Mouse (Mus musculus) kidney, adult 8-10 months (tissue): ENCODE results near the gene Atp5b.
"Not testable (repeated sequence)": the region's sequence is repeated elsewhere in the genome, so short reads cannot be mapped to it uniquely, and the experiment has no call there.

ENCODE experiments used
- DNase-seq, 2 experiments: peaks; one replicate each; pipeline ENCODE4 v3.0.0; 2022

Gene Atp5b

DNA sequence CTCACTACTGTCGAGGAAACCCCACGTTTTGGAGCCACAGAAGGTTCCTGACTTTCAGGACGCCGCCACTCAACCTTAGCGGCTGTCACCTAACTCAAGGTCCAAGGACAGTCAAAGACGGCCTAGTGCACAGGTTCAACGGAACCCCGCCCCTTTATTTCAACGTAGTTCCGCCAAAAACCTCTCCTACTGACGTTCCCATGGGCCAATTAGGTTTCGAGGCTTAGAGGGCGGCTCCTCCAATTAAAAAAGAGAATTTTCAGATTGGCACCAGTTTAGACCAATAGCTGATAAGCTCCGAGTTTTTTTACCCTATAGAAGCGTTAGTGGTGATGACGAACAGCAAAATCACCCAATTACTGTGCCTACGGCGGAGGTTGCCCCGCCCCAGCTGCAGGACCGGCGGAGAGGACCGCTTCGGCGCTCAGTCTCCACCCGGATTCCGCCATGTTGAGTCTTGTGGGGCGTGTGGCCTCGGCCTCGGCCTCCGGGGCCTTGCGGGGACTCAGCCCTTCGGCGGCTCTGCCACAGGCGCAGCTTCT lies at the start of gene Atp5b:
Gene Atp5b (plus strand): TSS at position 394 of the 542 bp plus-strand sequence.
- DNase-seq, result peak; percentile 98 to 100

- DNase-seq, result peak; percentile 61 to 66
Observed at GRCm38 (mm10) chr10:128036746-128037425, 46.2 kb upstream of the Atp5b start.

- DNase-seq, result no peak
Observed at GRCm38 (mm10) chr10:128037921-128038320, 45.2 kb upstream of the Atp5b start.

GRCm38 (mm10) chr10:128039167-128039566 lies 43.9 kb upstream of the Atp5b start:
- DNase-seq, result no peak

DNA sequence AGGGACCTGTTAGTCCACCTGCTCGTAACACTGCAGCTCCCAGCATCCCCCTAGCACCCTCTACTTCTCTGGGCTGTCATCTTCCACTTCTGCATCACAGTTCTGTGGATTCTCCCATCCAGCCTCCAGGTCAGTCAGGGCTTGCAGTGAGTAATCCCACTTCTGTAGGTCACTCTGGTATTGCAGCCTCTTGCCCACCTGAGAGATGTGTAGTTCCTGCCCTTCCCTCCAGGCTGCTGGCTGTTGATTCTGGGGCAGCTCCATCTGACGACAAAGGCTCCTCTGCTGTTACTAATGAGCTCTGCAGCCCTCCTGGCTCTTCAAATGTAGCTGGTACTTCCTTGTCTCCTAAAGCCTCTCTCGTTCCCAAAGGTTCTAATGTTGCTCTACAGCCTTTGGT lies 43.2 kb upstream of the Atp5b start:
- no peak for DNase-seq

- DNase-seq, result no peak
Observed at GRCm38 (mm10) chr10:128040293-128040692, 42.8 kb upstream of the Atp5b start.

- DNase-seq, result no peak
Observed at GRCm38 (mm10) chr10:128041636-128042035, 41.4 kb upstream of the Atp5b start.

- DNase-seq, result no peak
Observed at GRCm38 (mm10) chr10:128042466-128042865, 40.6 kb upstream of the Atp5b start.

DNA sequence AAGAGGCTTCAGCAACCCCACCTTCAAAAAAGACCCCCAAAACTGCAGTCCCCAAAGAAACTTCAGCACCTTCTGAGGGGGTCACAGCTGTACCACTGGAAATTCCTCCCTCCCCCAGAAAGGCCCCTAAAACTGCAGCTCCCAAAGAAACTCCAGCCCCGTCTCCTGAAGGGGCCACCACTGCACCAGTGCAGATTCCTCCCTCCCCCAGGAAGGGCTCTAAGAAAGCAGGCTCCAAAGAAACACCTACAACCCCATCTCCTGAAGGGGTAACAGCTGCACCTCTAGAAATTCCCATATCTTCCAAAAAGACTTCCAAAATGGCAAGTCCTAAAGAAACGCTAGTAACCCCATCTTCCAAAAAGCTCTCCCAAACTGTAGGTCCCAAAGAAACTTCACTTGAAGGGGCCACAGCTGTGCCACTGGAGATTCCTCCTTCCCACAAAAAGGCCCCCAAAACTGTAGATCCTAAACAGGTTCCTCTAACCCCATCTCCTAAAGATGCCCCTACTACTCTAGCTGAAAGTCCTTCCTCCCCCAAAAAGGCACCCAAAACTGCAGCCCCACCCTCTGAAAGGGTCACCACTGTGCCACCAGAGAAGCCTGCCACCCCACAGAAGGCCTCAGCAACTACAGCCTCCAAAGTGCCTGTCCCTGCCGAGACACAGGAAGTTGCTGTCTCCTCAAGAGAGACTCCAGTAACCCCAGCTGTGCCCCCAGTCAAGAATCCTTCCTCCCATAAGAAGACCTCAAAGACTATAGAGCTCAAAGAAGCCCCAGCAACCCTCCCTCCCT lies 39.8 kb upstream of the Atp5b start:
- DNase-seq, result no peak

DNA sequence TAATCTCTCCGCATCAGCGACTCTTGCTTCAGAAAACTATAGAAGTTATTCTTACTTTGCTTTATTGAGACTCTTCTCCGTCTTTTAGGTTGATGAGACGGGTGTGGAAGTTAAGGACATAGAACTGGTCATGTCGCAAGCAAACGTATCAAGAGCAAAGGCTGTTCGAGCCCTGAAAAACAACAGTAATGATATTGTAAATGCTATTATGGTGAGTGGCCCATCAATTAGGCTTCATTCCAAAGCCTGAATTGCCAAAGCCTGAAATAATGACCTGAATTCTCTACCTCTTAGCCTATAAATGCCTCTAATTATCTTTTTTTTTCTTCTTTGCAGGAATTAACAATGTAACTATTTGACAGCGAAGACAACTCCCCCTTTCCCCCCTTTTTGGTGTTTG lies 34.9 kb upstream of the Atp5b start:
- no peak for DNase-seq

DNA sequence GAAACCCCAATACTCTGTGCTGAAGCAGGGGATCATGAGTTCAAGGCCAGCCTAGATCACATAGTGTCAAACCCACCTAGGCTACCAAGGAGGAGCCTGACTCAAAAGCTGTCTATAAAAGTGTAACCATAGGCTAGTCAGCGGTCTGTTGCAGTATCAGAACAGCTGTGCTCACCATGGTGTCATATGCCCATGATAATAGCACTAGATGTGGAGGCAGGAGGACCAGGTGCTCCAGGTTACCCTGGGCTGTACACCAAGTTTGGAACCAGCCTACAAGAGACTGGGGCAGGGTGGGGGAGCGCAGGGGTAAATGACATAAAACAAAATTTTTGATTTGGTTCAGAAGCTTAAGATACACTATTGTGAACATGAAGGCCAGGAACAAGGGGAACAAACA lies 33.3 kb upstream of the Atp5b start:
- no peak for DNase-seq

DNA sequence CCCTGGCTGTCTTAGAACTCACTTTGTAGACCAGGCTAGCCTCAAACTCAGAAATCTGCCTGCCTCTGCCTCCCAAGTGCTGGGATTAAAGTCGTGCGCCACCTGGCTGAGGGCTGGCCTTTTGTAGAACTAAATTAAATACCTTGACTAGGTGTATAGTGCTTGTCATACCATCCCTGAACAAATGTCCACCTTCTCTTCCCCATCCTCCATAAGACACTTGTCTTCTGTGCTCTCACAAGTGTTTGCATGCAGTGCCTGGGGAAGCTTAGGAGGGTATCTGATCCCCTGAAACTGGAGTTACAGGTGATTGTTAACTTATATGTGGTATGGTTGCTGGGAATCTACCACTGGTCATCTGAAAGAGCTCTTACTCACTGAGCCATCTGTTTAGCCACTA lies 32.7 kb upstream of the Atp5b start:
- no peak for DNase-seq

DNA sequence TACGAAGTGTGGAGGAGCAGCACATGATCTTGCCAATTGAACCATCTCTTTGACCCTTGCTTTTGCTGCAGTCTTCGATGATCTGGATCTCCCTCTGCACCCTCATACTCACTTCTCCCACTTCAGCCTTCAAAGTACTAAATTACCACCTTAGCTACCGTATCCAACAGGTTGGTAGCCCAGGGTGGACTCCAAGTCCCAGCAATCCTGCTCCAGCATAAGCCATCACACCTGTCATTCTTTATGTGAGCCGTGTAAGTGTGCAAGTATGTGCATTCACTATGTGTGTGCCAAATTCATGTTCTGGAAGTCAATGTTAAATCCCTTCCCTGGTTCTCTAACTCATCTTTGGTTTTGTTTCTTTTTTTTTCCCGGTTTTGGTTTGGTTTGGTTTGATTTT lies 31.5 kb upstream of the Atp5b start:
- DNase-seq, result no peak

- DNase-seq, result not testable (repeated sequence)
Observed at GRCm38 (mm10) chr10:128052136-128052535, 30.9 kb upstream of the Atp5b start.

DNA sequence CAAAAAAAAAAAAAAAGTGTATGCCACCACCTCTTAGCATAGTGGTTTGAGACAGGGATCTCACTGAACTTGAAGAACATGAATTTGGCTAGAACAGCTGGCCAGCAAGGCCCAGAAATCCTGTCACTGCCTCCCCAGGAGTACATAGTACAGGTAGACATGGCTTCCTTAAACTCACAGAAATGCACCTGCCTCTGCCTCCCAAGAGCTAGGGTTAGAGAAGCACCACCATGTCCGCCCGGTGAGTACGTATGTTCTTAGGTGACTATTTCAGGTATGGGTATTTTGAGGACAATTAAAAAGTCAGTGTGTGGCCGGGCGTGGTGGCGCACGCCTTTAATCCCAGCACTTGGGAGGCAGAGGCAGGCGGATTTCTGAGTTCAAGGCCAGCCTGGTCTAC lies 30.1 kb upstream of the Atp5b start:
- DNase-seq, result no peak

GRCm38 (mm10) chr10:128058184-128058583 lies 24.9 kb upstream of the Atp5b start:
- DNase-seq, result no peak

DNA sequence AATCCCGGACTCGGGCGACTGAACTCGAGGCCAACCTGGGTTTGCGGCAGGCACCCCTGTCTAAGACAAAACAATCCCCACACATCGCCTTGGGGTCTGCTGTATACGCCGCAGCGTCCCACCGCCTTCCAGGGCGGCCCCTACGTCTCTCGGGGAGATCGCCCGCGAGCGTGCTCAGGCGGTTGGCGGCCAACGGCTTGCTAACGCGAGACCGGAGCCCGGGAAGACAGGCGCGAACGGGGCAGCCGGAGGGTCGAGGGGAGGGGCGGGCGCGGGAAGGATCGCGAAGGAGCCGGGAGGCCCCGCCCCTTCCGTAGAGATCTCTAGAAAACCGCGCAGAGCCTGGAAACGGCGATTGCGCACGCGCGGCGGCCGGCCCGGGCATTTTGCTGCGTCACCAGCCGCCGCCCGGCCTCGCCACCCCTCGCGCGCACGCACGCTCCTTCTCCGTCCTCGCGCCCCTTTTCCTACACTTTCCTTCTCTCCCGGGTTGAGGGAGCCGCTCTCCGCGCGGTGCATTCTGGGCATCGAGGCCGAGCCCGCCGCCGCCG lies 24.4 kb upstream of the Atp5b start, which contains the start of gene Ptges3:
Gene Ptges3 (plus strand): TSS at position 354 of the 551 bp plus-strand sequence.
- DNase-seq, result peak; percentile 96 to 97

DNA sequence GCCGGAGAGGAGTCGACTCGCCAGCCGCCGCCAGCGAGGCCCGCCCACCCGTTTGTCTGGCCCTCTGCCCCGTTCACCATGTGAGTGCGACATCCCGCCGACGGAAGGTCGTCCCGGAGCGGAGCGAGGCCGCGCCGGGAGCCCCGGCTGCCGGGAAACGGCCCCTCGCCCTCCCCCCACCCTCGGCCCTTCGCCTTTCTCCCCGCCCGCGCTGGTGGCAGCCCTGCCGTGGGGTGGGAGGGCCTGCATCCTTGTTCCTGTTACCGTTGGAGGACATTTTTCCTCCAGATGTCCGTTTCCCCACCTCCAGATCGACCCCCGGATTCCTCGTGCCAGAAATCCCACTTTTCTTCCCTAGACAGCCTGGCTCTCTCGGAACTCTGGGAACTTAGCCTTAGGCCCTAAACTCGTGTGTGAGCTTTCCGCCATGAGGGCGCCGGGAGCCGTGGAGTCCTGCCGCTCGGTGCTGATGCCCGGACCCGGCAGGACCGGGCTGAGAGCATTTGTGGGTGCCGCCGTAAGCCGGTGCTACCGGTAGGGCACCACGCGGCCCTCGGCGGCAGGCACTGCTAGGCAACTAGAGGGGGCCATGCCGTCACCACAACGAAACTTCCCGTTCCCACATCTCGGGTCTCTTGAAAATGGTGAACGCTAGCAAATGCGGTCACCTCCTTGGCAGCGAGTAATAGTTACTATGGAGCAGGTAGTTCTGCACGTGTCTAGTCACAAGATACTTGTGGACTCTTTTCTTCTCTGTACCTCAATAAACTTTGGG lies 23.7 kb upstream of the Atp5b start:
- DNase-seq, result peak; percentile 28 to 52

- no peak for DNase-seq
Observed at GRCm38 (mm10) chr10:128061109-128061508, 22.0 kb upstream of the Atp5b start.

DNA sequence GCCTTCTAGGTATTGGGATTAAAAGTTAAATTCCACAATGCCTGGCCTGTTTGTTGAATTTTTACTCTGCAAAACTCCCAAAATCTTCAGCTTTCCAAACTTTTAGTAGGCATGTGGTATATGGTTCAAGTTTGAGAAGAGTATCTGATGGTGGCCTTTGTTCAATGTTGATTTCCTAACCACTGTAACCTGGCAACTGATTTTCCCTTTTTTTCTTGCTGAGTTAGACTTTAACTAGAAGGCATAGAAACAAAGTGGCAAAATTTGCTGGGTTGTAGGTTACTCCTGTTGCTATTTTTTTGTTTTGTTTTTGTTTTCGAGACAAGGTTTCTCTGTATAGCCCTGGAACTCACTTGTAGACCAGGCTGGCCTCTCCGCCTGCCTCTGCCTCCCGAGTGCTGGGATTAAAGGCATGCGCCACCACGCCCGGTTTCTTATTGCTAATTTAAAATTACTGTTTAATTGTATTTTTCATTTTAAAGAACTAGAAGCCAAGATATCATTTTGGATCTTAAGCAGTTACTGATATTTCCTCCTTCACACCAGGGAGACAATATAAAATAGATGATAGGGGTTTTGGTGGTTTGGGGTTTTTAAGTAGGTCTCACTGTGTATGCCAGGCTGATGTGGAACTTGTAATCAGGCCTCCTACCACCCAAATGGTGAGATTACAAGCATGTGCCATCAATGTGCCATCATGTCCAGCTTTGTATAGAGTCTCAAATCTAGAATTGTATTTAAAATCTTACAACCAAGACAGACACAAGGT lies 20.7 kb upstream of the Atp5b start:
- no peak for DNase-seq

DNA sequence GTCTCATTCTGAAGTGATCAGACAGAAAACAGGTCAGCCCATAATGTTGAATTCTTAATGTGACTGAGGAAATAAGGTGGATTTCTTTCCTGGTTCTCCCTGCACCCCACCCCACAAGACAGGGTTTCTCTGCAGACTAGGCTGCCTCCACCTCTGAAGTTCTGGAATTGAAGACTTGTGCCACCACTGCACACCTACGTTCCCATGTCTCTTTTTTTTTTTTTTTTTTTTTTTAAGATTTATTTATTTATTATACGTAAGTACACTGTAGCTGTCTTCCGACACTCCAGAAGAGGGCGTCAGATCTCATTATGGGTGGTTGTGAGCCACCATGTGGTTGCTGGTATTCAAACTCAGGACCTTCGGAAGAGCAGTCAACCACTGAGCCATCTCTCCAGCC lies 17.0 kb upstream of the Atp5b start:
- no peak for DNase-seq

DNA sequence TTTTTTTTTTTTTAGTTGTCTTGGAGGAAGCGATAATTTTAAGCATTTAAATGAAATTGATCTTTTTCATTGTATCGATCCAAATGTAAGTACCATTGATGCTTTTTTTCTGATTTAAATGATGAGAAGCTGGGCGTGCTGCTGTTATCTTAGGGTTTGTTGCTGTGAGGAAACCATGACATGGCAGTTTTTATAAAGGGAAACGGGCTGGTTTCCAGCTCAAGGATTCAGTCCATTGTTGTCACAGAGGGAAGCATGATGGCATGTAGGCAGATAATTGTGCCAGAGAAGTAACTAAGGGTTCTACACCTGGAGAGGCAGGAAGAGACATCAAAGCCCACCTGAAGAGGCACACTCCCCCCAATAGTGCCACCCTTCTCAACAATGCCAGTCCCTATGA lies 13.9 kb upstream of the Atp5b start:
- no peak for DNase-seq
